Mouse (Mus musculus) forebrain, embryonic 14.5 days (tissue): ENCODE measurements around the gene Ssh3. TPM values are rescaled to one million over a fixed set of nuclear protein-coding genes. Genes with fewer than 3 reads are reported as not detected.

ENCODE experiments used
- ATAC-seq: fragments of 200-750 bp; cut with Nextera tagmentation; 2 replicates; pipeline ENCODE4 v1.8.0; 2017; ENCODE audit warnings: mild to moderate bottlenecking, moderate library complexity
- DNase-seq: peaks from one replicate; pipeline ENCODE4 v3.0.0-alpha.2; 2015; ENCODE audit warnings: low spot score
- H3K27ac ChIP-seq: fragments of 300-500 bp; sonication (generic); 2 replicates; pipeline ENCODE4 v1.5.1; 2014; ENCODE audit warnings: low read depth, mild to moderate bottlenecking, control low read depth, low read length, moderate library complexity
- H3K27me3 ChIP-seq: fragments of 300-500 bp; sonication (generic); replicated peaks from 2 replicates; pipeline ENCODE4 v1.6.1; 2014; ENCODE audit warnings: low read length, control low read depth, mixed read lengths; ENCODE audit not compliant: control insufficient read depth, insufficient read depth
- H3K36me3 ChIP-seq: fragments of 300-500 bp; sonication (generic); 2 replicates; pipeline ENCODE4 v1.6.1; 2014; ENCODE audit warnings: low read length, control low read depth; ENCODE audit not compliant: control insufficient read depth, insufficient read depth
- H3K4me1 ChIP-seq: fragments of 300-500 bp; sonication (generic); 2 replicates; pipeline ENCODE4 v1.6.1; 2014; ENCODE audit warnings: antibody characterized with exemption, low read length, control low read depth; ENCODE audit not compliant: control insufficient read depth, insufficient read depth
- H3K4me2 ChIP-seq: fragments of 300-500 bp; sonication (generic); 2 replicates; pipeline ENCODE4 v1.6.1; 2014; ENCODE audit warnings: mild to moderate bottlenecking, control low read depth, low read length
- H3K4me3 ChIP-seq: fragments of 300-500 bp; sonication (generic); 2 replicates; pipeline ENCODE4 v1.5.1; 2014; ENCODE audit warnings: low read depth, low read length, control low read depth
- H3K9ac ChIP-seq: fragments of 300-500 bp; sonication (generic); 2 replicates; pipeline ENCODE4 v1.6.1; 2014; ENCODE audit warnings: mild to moderate bottlenecking, low read length, control low read depth, moderate library complexity
- H3K9me3 ChIP-seq: fragments of 300-500 bp; sonication (generic); replicated peaks from 2 replicates; pipeline ENCODE4 v1.6.1; 2016; ENCODE audit warnings: low read length, control low read depth, mixed read lengths; ENCODE audit not compliant: control insufficient read depth
- WGBS: fragments of 180-500 bp; shearing (Covaris S2); extraction: QIAGEN DNeasy Blood & Tissue Kit; methylation state at CpG from one replicate; pipeline ENCODE4 v1.1.7; 2014; 5-methylcytosine and 5-hydroxymethylcytosine counted together
- polyA plus RNA-seq: library from polyadenylated mRNA; unstranded; fragments of >200 nt; fragmentation: Nextera tagmentation; extraction: Ambion mirVana; gene quantifications from 2 replicates; pipeline ENCODE4 v1.2.1, GENCODE M21; 2014

Ssh3 gene
- polyA plus RNA-seq, 1 experiment from 2014 or later = 4.0 TPM

- H3K4me2 ChIP-seq = no peak overlapping the region
- 90% methylated on average over 17 of the region's 17 CpGs for WGBS
- ATAC-seq (no peak), DNase-seq (no peak)
- H3K4me1 ChIP-seq = peaks cover 21% of the 10 kb centered on the region
- H3K9me3 ChIP-seq = no peaks in the 10 kb centered on the region
- no peak overlapping the region for H3K9ac ChIP-seq
- H3K27me3 ChIP-seq = no peaks in the 10 kb centered on the region
- 0 out of 2 replicates have a peak, but pooled peaks cover 3% of the 10 kb centered on the region for H3K36me3 ChIP-seq
- no peak overlapping the region for H3K27ac ChIP-seq
- no peak overlapping the region for H3K4me3 ChIP-seq
These were observed 29.5 kb upstream of the Ssh3 start for GRCm38 (mm10) chr19:4298322-4299121.

GRCm38 (mm10) chr19:4297851-4298250 is 28.9 kb upstream of the Ssh3 start:
- Histone ChIP-seq H3K9me3 (no peaks in the 10 kb centered on the region), H3K4me1 (peaks cover 14% of the 10 kb centered on the region), H3K4me3 (no peak overlapping the region), H3K4me2 (no peak overlapping the region), H3K36me3 (peaks cover 3% of the 10 kb centered on the region; the same call in 1 of the 2 replicates), H3K27ac (no peak overlapping the region), H3K27me3 (no peaks in the 10 kb centered on the region), H3K9ac (no peak overlapping the region)
- ATAC-seq = no peak
- DNase-seq = no peak
- 87% methylated on average over 5 of the region's 5 CpGs for WGBS

GRCm38 (mm10) chr19:4296611-4297010 is 27.6 kb upstream of the Ssh3 start:
- WGBS = 89% methylated on average over 2 of the region's 2 CpGs
- Histone ChIP-seq H3K9ac (no peak overlapping the region), H3K4me2 (no peak overlapping the region), H3K36me3 (peaks cover 16% of the 10 kb centered on the region), H3K4me3 (no peak overlapping the region), H3K27ac (no peak overlapping the region), H3K9me3 (no peaks in the 10 kb centered on the region), H3K27me3 (no peaks in the 10 kb centered on the region), H3K4me1 (peaks cover 4% of the 10 kb centered on the region; the same call in 1 of the 2 replicates)
- ATAC-seq (no peak), DNase-seq (no peak)

GRCm38 (mm10) chr19:4295391-4295790 is 26.4 kb upstream of the Ssh3 start:
- Histone ChIP-seq H3K4me3 (no peak overlapping the region), H3K9me3 (no peaks in the 10 kb centered on the region), H3K36me3 (peaks cover 28% of the 10 kb centered on the region), H3K4me1 (no peaks in the 10 kb centered on the region), H3K27me3 (no peaks in the 10 kb centered on the region), H3K27ac (no peak overlapping the region), H3K9ac (no peak overlapping the region), H3K4me2 (no peak overlapping the region)
- WGBS = 96% methylated on average over 4 of the region's 4 CpGs
- no peak for DNase-seq
- no peak for ATAC-seq

GRCm38 (mm10) chr19:4294381-4295097 is 25.6 kb upstream of the Ssh3 start:
- peaks cover 36% of the 10 kb centered on the region for H3K36me3 ChIP-seq
- DNase-seq = no peak

GRCm38 (mm10) chr19:4291161-4291560 is 22.2 kb upstream of the Ssh3 start:
- no peaks in the 10 kb centered on the region for H3K27me3 ChIP-seq
- WGBS = 92% methylated on average over 11 of the region's 11 CpGs
- ATAC-seq (no peak), DNase-seq (no peak)
- no peaks in the 10 kb centered on the region for H3K4me1 ChIP-seq
- no peak overlapping the region for H3K4me3 ChIP-seq
- H3K27ac ChIP-seq = no peak overlapping the region
- no peak overlapping the region for H3K9ac ChIP-seq
- H3K4me2 ChIP-seq = no peak overlapping the region
- H3K9me3 ChIP-seq = no peaks in the 10 kb centered on the region
- H3K36me3 ChIP-seq = peaks cover 68% of the 10 kb centered on the region

More at GRCm38 (mm10) chr19:4294381-4295097, 25.6 kb upstream of the Ssh3 start:
- no peak overlapping the region for H3K9ac ChIP-seq
- no peak overlapping the region for H3K4me3 ChIP-seq
- ATAC-seq = no peak
- no peak overlapping the region for H3K4me2 ChIP-seq
- H3K4me1 ChIP-seq = no peaks in the 10 kb centered on the region
- 79% methylated on average over 14 of the region's 14 CpGs for WGBS
- no peaks in the 10 kb centered on the region for H3K27me3 ChIP-seq
- H3K27ac ChIP-seq = no peak overlapping the region
- no peaks in the 10 kb centered on the region for H3K9me3 ChIP-seq

- H3K9me3 ChIP-seq = no peaks in the 10 kb centered on the region
- DNase-seq (no peak), ATAC-seq (no peak)
- no peaks in the 10 kb centered on the region for H3K27me3 ChIP-seq
- no peak overlapping the region for H3K9ac ChIP-seq
- H3K4me1 ChIP-seq = no peaks in the 10 kb centered on the region
- WGBS = 81% methylated on average over 15 of the region's 15 CpGs
- peaks cover 73% of the 10 kb centered on the region for H3K36me3 ChIP-seq
- no peak overlapping the region for H3K4me2 ChIP-seq
- no peak overlapping the region for H3K27ac ChIP-seq
- no peak overlapping the region for H3K4me3 ChIP-seq
These were observed 21.8 kb upstream of the Ssh3 start for GRCm38 (mm10) chr19:4290749-4291148.

- no peaks in the 10 kb centered on the region for H3K27me3 ChIP-seq
- DNase-seq = no peak
- H3K4me2 ChIP-seq = peak overlapping the region; percentile 73
- H3K9ac ChIP-seq = no peak overlapping the region
- ATAC-seq = no peak
- H3K4me1 ChIP-seq = 0 out of 2 replicates have a peak, but pooled peaks cover 2% of the 10 kb centered on the region
- H3K36me3 ChIP-seq = peaks cover 32% of the 10 kb centered on the region
- H3K4me3 ChIP-seq = peak overlapping the region; percentile 53
- H3K9me3 ChIP-seq = no peaks in the 10 kb centered on the region
- WGBS = 50% methylated on average over 7 of the region's 7 CpGs
- H3K27ac ChIP-seq = no peak overlapping the region
These were observed 14.7 kb upstream of the Ssh3 start for GRCm38 (mm10) chr19:4283653-4284052.
